Mouse (Mus musculus) cortical plate, adult 2 months (tissue): Measurements from ENCODE around the gene Gm42688.

Experiments
- CTCF ChIP-seq: fragments of 200-500 bp; IDR thresholded peaks from 2 replicates; pipeline ENCODE4 v1.5.1; 2011; ENCODE audit warnings: mild to moderate bottlenecking, control low read depth, low read length; ENCODE audit not compliant: insufficient read depth; ENCODE audit errors: extremely low read depth
- POLR2A ChIP-seq: fragments of 200-500 bp; IDR thresholded peaks from 2 replicates; pipeline ENCODE4 v1.6.1; 2011; ENCODE audit warnings: mild to moderate bottlenecking, low read length, control low read depth; ENCODE audit not compliant: insufficient read depth; ENCODE audit errors: extremely low read depth

DNA sequence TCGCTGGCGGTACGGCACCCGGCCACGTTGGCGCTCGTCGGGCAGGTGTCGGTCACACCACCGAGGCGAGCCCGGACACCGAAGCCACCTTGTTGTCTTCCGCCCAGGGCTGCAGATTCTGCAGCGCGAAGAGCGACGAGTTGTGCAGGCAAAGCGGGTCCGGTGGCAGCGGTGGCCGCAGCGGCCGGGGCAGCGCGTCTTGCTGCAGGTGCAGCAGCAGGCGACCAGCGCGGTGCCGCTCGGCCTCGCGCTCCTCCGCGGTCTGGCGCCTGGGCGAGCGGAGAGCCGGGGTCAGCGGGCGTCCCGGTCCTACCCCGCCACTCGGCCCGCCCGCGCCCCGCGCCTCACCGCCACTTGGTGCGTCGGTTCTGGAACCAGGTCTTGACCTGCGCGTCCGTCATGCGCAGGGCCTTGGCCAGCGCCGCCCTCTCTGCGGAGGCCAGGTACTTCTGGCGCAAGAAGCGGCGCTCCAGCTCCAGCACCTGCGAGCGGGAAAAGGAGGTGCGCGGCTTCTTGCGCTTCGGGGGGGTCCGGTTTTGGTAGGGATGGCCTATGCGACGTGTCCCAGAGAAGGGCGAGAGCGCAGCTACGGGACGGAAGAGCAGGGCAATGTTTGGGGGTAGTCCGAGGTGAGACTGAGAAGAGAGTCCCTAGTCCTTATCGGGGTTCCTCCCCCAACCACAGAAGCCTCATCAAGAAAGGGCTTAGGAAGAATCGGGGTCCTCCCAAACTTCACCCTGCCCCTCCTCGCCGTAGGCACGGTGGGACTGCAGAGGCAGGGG is 32.5 kb upstream of the Gm42688 start:
- TF ChIP-seq POLR2A (no peak), CTCF (no peak)
